Mouse (Mus musculus): ENCODE results near the gene Prr15l. TPM values are rescaled to one million over a fixed set of nuclear protein-coding genes. Genes with fewer than 3 reads are reported as not detected.

Prr15l gene
- polyA plus RNA-seq, 1 experiment from 2014 or later = not detected

DNA sequence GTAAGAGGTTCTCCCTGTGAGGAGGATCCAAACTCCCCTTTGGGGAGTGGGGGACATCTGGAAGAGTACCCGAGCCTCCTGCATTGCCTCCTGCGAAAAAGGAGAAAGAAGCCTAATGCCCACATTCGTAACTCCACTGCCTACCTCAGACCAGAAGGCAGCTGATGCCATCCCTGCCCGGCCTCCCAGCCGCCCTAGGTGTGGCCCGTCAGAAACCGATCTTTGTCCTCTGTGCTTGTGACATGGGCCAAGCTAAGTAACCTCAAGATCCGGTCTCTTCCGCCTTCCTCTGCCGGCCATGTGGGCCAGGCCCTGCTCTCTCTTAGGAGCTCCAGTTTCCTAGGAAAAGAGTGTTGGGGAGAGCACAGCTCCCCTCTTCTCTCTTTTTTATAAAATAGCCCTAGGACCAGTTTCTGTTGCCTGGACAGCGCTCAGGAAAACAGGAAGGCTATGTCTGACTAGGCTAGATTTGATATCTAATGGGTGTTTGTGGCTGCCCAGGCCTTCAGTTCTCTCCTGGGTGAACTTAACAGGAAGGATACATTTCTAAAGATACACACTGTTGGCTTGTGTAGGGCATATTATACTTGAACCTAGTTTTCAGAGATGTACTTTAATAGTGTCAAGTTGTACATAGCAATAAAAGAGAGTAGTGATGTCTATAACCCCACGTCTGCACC, 2.3 kb upstream of the Prr15l start:
- WGBS = 88% methylated on average over 12 of the region's 12 CpGs
- Histone ChIP-seq H3K4me2 (replicated peaks) (no peak overlapping the region), H3K9me3 (no peaks in the 10 kb centered on the region), H3K4me3 (no peak overlapping the region), H3K4me1 (no peaks in the 10 kb centered on the region), H3K27ac (replicated peaks) (no peak overlapping the region), H3K36me3 (no peaks in the 10 kb centered on the region), H3K9ac (replicated peaks) (no peak overlapping the region), H3K27me3 (peaks cover 11% of the 10 kb centered on the region)
- ATAC-seq (replicated peaks) = no peak

DNA sequence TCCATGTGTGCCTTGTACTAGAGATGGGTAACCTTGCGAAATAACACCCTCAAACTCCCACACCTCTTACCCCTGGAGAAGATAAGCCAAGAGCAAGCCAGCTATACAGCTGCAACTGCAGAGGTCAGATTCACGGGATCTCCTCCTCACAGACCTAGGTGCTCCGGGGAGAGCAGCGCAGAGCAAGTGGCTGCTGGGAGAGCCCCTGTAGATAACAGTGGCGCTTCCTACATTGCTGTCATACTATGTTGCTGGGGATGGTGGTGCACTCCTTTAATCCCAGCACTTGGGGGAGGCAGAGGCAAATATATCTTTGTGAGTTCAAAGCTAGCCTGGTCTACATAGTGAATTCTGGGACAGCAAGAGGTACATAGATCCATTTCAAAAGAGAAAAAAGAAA, 1.3 kb upstream of the Prr15l start:
- H3K27ac ChIP-seq (replicated peaks) = no peak overlapping the region
- 86% methylated on average over 5 of the region's 5 CpGs for WGBS
- no peaks in the 10 kb centered on the region for H3K9me3 ChIP-seq
- H3K27me3 ChIP-seq = peaks cover 11% of the 10 kb centered on the region
- H3K4me3 ChIP-seq = no peak overlapping the region
- no peaks in the 10 kb centered on the region for H3K4me1 ChIP-seq
- H3K36me3 ChIP-seq = no peaks in the 10 kb centered on the region
- no peak overlapping the region for H3K4me2 ChIP-seq (replicated peaks)
- no peak for ATAC-seq (replicated peaks)
- H3K9ac ChIP-seq (replicated peaks) = no peak overlapping the region

DNA sequence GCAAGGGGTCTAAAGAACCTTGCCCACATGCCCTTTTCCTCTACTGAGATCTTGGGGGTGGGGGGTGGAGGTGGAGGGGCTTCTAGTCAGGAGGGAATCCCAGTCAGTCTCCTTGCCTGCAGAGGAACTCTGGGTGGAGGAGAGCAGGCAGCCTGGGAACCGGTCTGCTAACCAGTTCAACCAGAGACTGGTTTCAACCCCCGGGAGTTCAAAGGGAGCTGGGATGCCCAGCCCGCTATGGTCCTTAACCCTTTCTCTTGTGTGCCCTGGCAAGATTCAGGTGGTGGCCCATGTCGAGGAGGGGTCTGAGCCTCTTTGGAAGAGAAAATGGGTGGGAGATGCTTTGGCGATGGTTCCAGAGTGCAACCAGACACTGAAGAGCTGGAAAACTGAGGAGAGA, 787 bp downstream of the Prr15l start:
- WGBS = 13% methylated on average over 5 of the region's 5 CpGs
- ATAC-seq (replicated peaks) = no peak
- Histone ChIP-seq H3K27me3 (peaks cover 11% of the 10 kb centered on the region), H3K9me3 (no peaks in the 10 kb centered on the region), H3K4me3 (no peak overlapping the region), H3K27ac (replicated peaks) (no peak overlapping the region), H3K9ac (replicated peaks) (no peak overlapping the region), H3K4me1 (no peaks in the 10 kb centered on the region), H3K4me2 (replicated peaks) (no peak overlapping the region), H3K36me3 (no peaks in the 10 kb centered on the region)

DNA sequence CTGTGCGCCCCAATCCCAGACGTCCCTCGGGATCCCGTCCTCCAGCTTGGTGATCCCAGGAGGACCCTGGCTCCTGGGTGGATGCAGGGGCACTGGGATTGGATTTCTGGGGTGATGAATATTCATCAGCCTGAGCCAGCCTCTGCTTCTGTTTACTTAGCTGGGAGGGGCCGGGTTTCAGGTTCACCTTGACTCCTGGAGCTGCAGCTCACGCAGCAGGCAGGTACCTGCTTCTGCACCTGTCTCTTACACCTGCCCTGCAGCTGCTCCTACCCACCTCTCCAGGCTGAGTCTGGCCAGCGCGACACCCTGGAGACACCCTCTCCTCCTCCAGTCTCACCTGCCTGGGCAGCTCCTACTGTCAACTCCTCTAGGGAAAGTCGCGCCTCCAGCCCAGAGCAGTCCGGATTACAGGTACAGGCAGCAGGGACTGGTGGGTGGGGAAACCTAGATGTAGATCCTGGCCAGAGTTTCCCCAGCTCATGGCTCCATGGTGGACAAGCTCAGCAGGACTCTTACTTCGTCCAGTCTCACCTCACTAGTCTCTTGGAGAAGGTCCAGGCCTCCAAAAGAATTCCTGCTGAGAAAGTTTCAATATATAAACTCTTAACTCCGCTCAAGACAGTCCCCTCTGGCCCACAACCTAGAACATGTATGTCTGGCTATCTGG, 1.3 kb downstream of the Prr15l start:
- ATAC-seq (replicated peaks) = no peak
- H3K27ac ChIP-seq (replicated peaks) = no peak overlapping the region
- H3K9me3 ChIP-seq = no peaks in the 10 kb centered on the region
- no peaks in the 10 kb centered on the region for H3K36me3 ChIP-seq
- H3K4me1 ChIP-seq = no peaks in the 10 kb centered on the region
- peaks cover 11% of the 10 kb centered on the region for H3K27me3 ChIP-seq
- no peak overlapping the region for H3K4me2 ChIP-seq (replicated peaks)
- H3K4me3 ChIP-seq = no peak overlapping the region
- H3K9ac ChIP-seq (replicated peaks) = no peak overlapping the region
- WGBS = 16% methylated on average over 13 of the region's 13 CpGs

DNA sequence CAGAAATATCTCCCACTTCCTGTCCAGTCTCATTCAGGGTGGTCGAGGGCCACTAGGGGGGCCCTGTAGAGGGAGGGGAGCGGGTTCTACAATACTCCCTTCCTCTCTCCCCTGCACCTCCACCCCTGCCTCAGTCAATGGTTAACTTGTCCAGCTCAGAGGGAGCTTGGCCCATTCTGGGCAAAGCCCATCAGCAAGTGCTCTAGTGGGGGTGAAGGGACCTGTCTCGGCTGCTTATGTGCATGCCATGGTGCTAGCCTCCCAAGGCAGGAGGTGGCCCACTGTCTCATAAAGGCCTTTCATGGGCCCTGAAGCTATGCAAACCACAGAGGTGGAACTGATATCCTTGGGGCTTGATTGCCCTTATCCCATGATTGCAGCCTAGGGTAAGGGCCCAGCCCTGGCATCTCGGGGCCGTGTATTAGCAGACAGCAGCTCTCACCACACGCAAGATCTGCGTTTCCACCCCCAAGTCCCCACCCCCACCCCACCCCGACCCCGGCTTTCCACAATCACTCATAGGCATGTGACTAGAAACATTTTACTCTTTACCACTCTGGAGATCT, 1.9 kb downstream of the Prr15l start:
- Histone ChIP-seq H3K4me1 (no peaks in the 10 kb centered on the region), H3K9me3 (no peaks in the 10 kb centered on the region), H3K27ac (replicated peaks) (no peak overlapping the region), H3K36me3 (no peaks in the 10 kb centered on the region), H3K4me2 (replicated peaks) (no peak overlapping the region), H3K9ac (replicated peaks) (no peak overlapping the region), H3K4me3 (no peak overlapping the region), H3K27me3 (peaks cover 11% of the 10 kb centered on the region)
- WGBS = 74% methylated on average over 9 of the region's 9 CpGs
- ATAC-seq (replicated peaks) = no peak

DNA sequence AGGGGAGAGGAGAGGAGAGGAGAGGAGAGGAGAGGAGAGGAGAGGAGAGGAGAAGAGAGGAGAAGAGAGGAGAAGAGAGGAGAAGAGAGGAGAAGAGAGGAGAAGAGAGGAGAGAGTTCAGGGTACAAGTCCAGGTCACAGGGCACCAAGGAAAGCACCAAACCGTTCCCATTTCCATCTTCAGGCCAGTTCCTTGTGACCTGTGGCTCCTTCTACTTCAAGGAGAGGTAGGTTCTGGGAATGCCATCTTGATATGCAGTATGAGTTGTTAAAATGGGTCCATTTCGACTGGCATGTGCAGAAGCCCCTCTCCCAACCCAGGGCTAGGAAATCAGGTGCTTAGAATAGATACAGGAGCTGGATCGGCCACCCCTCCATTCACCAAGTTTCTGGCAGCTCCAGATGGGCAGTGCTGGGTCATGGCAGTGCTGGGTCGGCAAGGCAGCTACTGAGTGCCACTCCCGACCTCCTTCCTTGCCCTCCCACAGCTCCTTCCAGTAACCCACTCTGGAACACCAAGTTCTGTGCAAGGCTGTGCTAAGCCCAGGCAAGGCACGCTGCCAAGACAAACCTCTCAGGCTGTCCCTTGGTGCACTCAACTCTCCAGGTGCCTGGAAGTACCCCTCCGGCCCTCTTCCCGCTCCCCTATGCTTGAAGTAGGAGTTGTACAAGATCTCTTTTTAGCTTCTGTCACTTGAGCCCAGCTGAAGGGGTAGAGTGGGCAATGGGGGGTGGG, 3.6 kb downstream of the Prr15l start:
- no peak for ATAC-seq (replicated peaks)
- no peaks in the 10 kb centered on the region for H3K9me3 ChIP-seq
- H3K36me3 ChIP-seq = no peaks in the 10 kb centered on the region
- H3K9ac ChIP-seq (replicated peaks) = no peak overlapping the region
- H3K27me3 ChIP-seq = peaks cover 11% of the 10 kb centered on the region
- no peaks in the 10 kb centered on the region for H3K4me1 ChIP-seq
- 70% methylated on average over 8 of the region's 8 CpGs for WGBS
- H3K27ac ChIP-seq (replicated peaks) = no peak overlapping the region
- no peak overlapping the region for H3K4me2 ChIP-seq (replicated peaks)
- no peak overlapping the region for H3K4me3 ChIP-seq

DNA sequence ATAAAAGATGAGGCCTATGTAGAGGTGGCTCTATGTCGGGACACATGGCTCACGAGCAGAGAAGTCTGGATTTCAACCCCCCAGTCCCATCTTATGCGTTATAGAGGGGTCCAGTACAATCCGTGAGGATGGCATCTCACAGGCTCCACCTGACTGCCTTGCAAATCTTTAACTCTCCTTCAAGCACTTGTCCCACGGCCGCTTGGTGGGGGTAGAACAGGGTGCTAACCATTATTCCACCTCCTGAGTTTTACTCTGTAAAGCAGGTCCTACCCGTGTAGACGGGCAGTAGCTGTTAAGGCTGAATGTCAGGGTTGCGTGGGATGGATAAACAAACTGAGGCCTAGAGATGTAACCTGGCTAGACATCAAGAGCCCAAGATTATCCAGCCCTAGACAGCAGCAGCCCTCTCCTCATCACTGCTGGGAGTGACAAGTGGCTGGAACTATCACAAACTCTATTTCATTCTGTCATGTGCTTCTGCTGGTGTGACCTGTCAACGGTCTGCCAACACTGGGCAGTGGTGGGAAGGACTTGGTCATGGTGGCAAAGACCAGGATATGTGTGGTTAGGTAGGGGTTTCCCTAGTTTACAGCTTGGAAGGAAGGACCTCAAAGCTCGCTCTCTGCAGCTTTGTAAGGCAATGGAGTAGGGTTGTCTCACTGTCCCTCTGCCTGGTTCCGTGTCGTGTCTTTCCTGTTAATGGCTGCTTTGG, 5.8 kb downstream of the Prr15l start:
- H3K27me3 ChIP-seq = peaks cover 11% of the 10 kb centered on the region; the same call in 1 of the 2 replicates
- no peak overlapping the region for H3K4me3 ChIP-seq
- no peaks in the 10 kb centered on the region for H3K4me1 ChIP-seq
- no peaks in the 10 kb centered on the region for H3K36me3 ChIP-seq
- H3K4me2 ChIP-seq (replicated peaks) = no peak overlapping the region
- H3K27ac ChIP-seq (replicated peaks) = no peak overlapping the region
- no peak overlapping the region for H3K9ac ChIP-seq (replicated peaks)
- H3K9me3 ChIP-seq = no peaks in the 10 kb centered on the region
- no peak for ATAC-seq (replicated peaks)
- 94% methylated on average over 13 of the region's 13 CpGs for WGBS

DNA sequence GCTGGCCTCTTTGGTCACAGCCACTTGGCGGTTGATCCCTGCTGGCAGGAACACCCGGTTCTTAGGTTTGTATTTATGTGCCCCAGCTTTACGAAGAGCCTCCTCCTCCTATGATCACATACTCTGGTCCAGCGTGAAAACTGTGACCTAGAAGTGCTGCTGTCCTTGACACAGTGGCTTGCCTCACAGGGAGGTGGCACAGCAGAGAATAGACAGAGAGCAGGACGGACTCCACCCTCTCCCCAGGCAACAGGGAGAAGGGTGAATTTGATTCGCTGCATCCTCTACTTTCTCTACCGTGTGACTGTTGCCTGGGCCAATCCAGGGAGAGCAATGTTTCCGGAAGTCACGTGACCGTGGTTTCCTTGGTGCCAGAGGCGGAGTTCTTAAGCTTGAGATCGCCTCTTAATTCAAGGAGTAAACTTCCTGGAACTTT, 7.0 kb downstream of the Prr15l start:
- Histone ChIP-seq H3K4me1 (no peaks in the 10 kb centered on the region), H3K4me3 (0 out of 2 replicates have a peak overlapping the region, but pooled peaks have one; percentile 8), H3K27me3 (peaks cover under 1% of the 10 kb centered on the region; the same call in 1 of the 2 replicates), H3K27ac (replicated peaks) (no peak overlapping the region), H3K9me3 (no peaks in the 10 kb centered on the region), H3K4me2 (replicated peaks) (peak overlapping the region; percentile 26), H3K9ac (replicated peaks) (no peak overlapping the region), H3K36me3 (no peaks in the 10 kb centered on the region)
- WGBS = 23% methylated on average over 12 of the region's 12 CpGs
- ATAC-seq (replicated peaks) = peak; percentile 61; the same call in 1 of the 2 replicates

DNA sequence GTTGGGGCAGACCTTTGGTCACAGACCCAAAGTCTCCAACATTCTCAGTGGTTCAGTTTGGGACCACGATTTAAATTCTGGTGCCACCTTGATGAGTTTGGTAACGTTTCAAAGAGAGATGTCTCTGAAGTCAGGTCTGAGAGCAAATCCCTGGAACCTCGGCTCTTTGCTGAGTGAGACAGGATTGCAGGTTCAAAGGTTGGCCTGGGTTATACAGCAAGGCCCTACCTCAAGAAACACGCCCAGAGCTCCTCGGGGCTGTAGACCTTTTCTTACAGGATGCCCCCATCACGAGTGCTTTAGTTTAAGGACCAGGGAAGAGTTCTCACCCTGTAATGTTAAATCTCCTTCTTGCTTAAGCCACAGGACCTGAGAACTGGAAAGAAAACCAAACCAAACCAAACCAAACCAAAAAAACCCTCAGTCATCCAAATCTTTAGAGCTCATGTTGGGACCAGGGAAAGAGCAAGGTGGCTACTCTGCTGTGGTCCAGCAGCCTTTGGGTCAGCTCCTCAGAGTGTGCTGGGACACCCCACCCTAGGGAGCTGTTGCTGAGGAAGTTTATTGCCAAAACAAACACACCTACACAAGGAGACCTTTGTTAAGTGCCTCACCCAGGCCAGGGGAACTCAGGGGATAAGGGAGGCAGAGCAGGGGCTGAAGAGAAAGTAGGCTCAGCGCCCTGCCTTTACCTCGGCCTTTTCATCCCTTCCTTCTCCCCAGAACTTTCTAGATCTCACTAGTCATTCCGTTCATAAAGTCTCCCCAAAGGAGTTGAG, 8.2 kb downstream of the Prr15l start:
- ATAC-seq (replicated peaks) = no peak
- WGBS = 92% methylated on average over 9 of the region's 9 CpGs
- H3K4me2 ChIP-seq (replicated peaks) = no peak overlapping the region
- no peaks in the 10 kb centered on the region for H3K36me3 ChIP-seq
- H3K4me3 ChIP-seq = no peak overlapping the region
- no peaks in the 10 kb centered on the region for H3K27me3 ChIP-seq
- no peak overlapping the region for H3K9ac ChIP-seq (replicated peaks)
- H3K27ac ChIP-seq (replicated peaks) = no peak overlapping the region
- H3K9me3 ChIP-seq = no peaks in the 10 kb centered on the region
- H3K4me1 ChIP-seq = no peaks in the 10 kb centered on the region

DNA sequence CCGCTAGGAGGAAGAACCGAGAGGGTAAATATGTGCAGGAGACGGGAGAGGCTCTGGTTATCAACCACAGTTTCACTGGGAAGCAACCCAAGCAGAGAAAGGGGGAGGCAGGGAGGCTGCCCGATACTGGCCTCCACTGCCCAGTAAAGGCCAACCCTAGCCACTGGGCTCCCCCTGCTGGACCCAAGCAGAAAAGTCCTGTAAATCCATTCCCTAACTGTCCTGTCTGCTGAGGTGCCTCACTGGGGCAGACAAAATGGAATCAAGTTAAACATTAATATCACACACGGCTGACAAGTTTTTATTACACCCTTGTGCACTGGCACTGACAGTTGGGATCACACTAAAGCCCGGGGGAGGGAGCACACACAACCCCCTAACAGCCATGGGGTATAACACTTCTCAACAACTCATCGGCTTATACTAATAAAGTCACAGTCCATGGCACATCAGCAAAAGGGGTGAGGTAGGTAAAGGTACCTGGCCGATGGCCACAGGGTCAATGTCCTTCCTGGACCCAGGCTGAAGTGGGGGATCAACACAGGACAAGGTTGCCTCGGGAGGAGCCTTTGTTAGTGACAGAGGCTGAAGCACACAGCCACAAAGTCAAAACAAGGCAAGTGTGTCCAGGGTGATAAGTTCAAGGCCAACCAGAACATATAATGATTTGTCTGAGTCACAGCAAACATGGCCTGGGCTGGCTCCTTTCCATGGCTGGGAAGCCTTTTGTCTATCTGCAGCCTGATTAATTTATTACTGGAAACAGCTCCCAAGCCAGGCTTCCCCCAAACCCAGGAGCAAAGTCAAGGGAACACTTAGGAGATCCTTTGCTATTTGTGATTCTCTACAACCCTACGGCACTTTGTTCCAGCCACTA, 9.9 kb downstream of the Prr15l start:
- H3K9me3 ChIP-seq = no peaks in the 10 kb centered on the region
- H3K27me3 ChIP-seq = no peaks in the 10 kb centered on the region
- H3K4me3 ChIP-seq = no peak overlapping the region
- H3K36me3 ChIP-seq = no peaks in the 10 kb centered on the region
- ATAC-seq (replicated peaks) = no peak
- no peak overlapping the region for H3K9ac ChIP-seq (replicated peaks)
- no peaks in the 10 kb centered on the region for H3K4me1 ChIP-seq
- no peak overlapping the region for H3K4me2 ChIP-seq (replicated peaks)
- H3K27ac ChIP-seq (replicated peaks) = no peak overlapping the region
- WGBS = 53% methylated on average over 10 of the region's 10 CpGs
